Mouse (Mus musculus) CH12.LX (cell line): Measurements from ENCODE around the gene Nfatc2.

Experiments used
- CTCF ChIP-seq, 2 experiments: IDR thresholded peaks in 1 of 2; conservative IDR thresholded peaks in 1 of 2; 2 replicates each; pipeline ENCODE4 v1.5.1; 2011 to 2012; ENCODE audit warnings: low read depth in 2 of 2, low read length in 2 of 2, improper control_type of control experiment in 1 of 2, inconsistent platforms in 1 of 2, mild to moderate bottlenecking in 1 of 2, moderate library complexity in 1 of 2
- EP300 ChIP-seq: IDR thresholded peaks from 2 replicates; pipeline ENCODE4 v1.6.1; 2011; ENCODE audit warnings: low read length, improper control_type of control experiment
- MEF2A ChIP-seq: IDR thresholded peaks from 2 replicates; pipeline ENCODE4 v1.6.1; 2014; ENCODE audit warnings: low read depth, mild to moderate bottlenecking, inconsistent platforms, low read length, improper control_type of control experiment, borderline replicate concordance
- MXI1 ChIP-seq: IDR thresholded peaks from 2 replicates; pipeline ENCODE4 v1.6.1; 2011; ENCODE audit warnings: mild to moderate bottlenecking, low read depth, low read length, improper control_type of control experiment
- USF2 ChIP-seq: conservative IDR thresholded peaks from 2 replicates; pipeline ENCODE4 v1.6.1; 2011; ENCODE audit warnings: low read depth, low read length, improper control_type of control experiment

DNA sequence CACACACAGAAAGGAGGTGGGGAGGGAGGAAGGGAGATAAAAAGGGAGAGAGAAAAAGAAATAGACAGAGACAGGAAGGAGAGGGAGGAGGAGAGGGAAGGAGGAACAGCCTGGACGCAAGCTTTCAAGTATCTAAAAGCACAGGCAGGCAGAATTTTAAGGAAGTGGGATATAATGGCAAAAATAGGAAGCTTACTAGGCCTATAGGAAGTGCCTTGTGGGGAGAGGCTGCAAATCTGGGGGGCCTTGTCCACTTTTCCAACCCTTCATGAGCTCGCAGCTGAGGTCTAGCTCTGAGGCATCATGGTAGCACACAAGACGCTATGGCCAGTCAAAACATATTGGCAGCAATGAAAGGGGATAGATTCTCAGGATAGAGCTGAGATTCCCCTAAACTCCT lies 22.3 kb downstream of the Nfatc2 start:
- TF ChIP-seq CTCF (conservative IDR thresholded peaks at IDR 0.05 in 1 of 2, IDR thresholded peaks at IDR 0.05 in 1 of 2; ENCODE audit: low read depth in 2 of 2, low read length in 2 of 2) = no peak
- TF ChIP-seq USF2 = no peak
- no peak for TF ChIP-seq EP300
- TF ChIP-seq MEF2A = no peak
- TF ChIP-seq MXI1 = no peak
